Mouse (Mus musculus) T-helper 2 cell (primary cell): ENCODE results near the gene Med21.

ENCODE experiments used
- in situ Hi-C: fragments of 300-600 bp; cut with MboI, MseI; formaldehyde crosslinking; loops from one replicate; pipeline ENCODE4 v1.15.1; 2025; ENCODE audit warnings: high pct_unique_total_duplicates

Gene Med21

GRCm38 (mm10) chr6:146642276-146643183 lies at the start of gene Med21, which contains the start of gene Tm7sf3:
TSS of gene Med21 (plus strand) at chr6:146642547.
TSS of gene Tm7sf3 (minus strand) at chr6:146642824.
- in situ Hi-C loops = loop anchor here (5.0 kb wide), 1 partner anchor 65 kb away; the partner anchor contains the start of genes Fgfr1op2 and Ints13

GRCm38 (mm10) chr6:146602601-146603000 lies 39.7 kb upstream of the Med21 start:
- in situ Hi-C loops = no loop called here

GRCm38 (mm10) chr6:146603651-146604050 lies 38.7 kb upstream of the Med21 start:
- in situ Hi-C loops = no loop called here

GRCm38 (mm10) chr6:146611385-146611784 lies 31.0 kb upstream of the Med21 start:
- in situ Hi-C loops = no loop called here

DNA sequence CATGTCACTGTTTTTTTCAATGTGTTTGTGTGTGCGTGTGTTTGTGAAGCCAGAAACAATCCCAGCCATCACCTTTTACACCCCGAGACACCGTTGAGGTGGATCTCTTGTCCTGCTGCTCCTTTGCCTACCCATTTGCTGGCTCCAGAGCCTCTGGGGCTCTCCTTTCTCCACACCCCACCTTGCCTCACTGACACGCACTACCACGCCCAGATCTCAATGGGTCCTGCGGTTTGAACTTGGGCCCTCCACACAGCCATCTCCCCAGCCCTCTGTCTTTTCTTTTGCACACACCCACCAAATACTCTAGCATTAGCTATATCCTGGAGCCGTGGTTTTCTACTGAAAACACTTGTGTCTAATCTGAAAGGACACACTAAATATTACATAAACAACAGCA lies 30.4 kb upstream of the Med21 start:
- in situ Hi-C loops = no loop called here

DNA sequence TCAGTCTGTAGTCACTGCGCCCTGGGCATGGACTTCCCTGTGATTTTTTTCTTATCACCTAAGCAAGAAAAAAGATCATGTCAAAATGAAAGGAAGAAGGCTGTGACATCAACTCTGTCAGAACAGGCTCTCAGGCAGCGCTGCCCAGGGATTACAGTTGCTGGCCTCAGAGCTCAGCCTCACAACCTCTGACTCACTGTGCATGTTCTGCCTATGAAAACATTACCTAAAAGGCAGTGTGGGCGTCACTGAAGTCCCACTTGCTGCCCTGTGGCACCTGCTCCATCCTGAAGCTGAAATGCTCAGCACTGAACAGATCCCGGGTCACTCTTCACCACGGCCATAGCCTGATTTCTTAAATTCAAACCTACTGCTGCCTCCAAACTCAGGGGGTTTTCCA lies 29.6 kb upstream of the Med21 start:
- in situ Hi-C loops = no loop called here

GRCm38 (mm10) chr6:146613907-146614306 lies 28.4 kb upstream of the Med21 start:
- in situ Hi-C loops = no loop called here

GRCm38 (mm10) chr6:146614541-146614940 lies 27.8 kb upstream of the Med21 start:
- in situ Hi-C loops = no loop called here

DNA sequence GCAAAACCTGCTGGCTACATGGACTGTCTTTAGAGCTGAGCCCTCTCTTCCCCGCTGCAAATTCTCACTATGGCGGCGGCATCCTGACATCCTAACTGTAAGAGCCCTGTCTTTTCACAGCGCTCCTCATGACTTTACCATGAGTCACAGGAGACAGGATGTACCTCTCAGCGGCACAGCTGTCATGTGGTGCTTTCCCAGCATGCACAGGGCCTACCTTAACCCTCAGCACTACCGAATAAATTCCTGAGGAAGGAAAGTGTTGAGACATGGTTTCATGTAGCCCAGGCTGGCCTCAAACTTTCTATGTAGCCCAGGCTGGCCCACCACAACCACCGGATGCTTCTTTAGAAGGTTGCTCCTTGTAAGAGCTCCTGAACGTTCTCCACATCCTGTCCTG lies 26.5 kb upstream of the Med21 start:
- in situ Hi-C loops = no loop called here

DNA sequence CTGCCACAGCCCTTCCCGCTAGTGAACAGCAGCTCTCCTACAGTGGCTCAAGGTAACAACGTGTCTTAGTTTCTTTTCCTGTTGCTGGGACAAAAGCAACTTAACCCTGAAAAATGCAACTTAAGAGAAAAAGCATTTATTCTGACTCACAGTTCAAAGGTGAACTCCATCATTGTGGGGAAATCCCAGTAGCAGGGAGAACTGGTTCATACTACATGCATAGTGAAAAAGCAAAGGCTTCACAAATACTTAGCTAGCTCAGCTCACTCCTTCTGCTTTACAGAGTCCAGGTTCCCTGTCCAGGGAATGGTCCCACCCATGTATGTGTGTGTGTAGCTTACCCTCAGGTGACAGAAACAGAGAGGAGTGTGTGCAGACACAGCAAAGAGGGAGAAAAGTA lies 25.7 kb upstream of the Med21 start:
- in situ Hi-C loops = no loop called here

GRCm38 (mm10) chr6:146628123-146628522 lies 14.2 kb upstream of the Med21 start:
- in situ Hi-C loops = no loop called here

DNA sequence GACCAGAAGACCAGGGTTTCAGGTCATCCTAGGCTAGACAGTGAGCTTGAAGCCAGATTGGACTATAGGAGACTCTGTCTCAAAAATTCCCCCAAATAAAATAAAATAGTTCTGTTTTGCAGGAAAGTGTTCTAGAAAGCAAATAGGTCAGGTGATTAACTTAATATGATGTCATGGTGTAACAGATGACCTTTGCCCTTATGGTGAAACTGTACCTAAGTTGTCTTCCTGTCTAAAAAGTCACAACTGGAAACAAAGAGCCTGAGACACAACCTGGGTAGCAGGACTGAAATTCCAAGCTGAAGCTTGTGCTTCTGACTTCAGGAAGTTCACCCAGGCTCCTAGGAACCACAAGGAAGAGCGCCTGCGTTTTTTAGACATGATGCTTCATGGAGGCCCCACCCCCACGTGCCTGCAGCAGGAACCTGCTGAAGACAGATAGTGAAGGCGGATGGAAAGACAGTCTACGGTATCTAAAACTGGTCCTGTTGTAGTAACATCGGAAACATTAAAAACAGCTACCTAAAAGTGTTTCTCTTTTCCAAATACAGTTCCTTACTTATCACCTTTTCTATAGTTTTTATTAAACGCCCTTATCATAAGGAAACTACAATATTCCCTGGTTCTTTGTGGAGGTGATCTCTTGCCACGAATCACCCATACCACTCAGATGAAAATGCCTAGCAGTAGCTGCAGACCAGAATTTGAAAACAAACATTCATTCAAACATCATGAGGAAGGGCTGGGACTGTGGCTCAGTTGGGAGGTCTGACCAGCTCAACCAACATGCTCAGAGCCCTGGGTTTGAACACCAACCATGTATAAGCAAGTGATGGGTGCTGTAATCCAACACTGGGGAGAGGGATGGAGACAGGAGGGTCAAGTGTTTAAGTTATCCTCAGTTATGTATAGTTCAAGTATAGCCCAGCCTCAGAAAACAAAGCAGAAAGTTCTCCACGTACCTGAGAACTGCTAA lies 12.3 kb upstream of the Med21 start:
- in situ Hi-C loops = no loop called here

GRCm38 (mm10) chr6:146630961-146631360 lies 11.4 kb upstream of the Med21 start:
- in situ Hi-C loops = no loop called here

GRCm38 (mm10) chr6:146631847-146632246 lies 10.5 kb upstream of the Med21 start:
- in situ Hi-C loops = no loop called here

DNA sequence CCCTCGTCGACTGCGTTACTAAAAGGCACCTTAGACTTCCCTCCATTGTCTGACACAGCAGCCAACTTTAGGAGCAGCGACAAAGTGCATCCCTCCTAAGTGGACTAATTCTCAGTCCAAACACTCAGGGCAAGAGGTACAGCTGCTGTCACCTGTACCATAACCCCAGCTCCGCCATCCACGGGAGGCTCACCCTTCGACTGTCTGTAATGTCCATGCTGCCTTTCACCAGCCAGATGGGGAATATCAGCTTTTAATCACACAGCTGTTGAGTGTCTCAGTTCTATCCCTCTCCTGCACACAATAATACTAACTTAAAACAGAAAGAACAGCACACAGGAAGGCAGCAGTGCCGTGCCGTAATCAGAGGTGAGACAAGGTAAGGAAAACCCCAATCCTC lies 9.9 kb upstream of the Med21 start:
- in situ Hi-C loops = no loop called here

- in situ Hi-C loops = no loop called here
These were observed 9.2 kb upstream of the Med21 start for GRCm38 (mm10) chr6:146633097-146633496.

DNA sequence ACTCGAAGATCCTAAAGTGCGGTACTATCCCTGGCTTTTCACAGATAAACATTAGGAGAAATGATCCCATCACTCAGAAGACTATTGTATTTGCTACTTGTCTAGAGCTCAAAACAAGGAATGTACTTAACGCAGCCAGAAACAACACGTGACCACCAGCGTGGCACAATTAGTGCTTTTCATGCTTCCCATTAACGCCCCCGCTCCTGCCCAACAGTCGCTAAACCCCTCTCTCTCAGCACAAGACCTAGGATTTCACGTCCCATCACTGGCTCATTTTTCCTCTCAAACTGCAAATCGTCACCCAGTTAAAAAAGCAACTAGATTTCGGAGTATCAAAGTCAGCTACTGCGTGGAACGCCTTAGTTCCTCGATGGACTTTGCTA lies 8.7 kb upstream of the Med21 start:
- in situ Hi-C loops = no loop called here

DNA sequence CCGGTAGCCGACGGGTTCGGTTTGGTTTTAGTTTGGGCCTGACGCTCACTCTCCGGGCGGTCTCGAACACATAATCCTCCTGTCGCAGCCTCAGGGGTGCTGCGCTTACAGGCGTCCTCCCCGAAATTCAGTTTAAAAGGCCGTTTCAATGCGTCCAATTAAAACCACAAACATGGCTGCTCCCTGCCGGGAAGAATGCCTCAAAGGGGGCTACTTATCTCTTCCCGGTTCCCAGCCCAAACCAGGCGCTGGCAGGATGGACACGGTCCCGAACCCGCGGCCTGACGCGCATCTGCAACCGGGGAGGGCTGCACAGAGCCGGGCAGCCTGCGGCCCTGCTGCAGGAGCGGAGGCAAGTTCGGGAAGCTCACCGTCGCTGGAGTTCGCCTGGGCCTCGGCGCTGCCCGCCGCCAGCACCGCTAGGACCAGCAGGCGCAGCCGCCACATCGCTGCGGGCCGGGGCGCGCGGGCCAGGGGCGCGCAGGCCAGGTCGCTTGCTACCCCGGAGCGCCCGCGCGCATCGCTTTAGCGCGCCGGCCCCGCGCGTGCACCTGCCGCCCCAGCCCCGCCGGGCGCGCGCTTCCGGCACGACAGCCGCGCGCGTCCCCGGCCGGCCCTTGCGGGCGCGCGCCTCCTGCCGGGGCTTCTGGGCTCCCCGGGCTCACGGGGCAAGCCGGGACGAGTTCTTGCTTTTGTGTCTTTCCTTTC lies 8.2 kb upstream of the Med21 start:
- in situ Hi-C loops = no loop called here

GRCm38 (mm10) chr6:146634759-146635606 lies 7.4 kb upstream of the Med21 start:
- in situ Hi-C loops = no loop called here

GRCm38 (mm10) chr6:146636482-146636881 lies 5.9 kb upstream of the Med21 start:
- in situ Hi-C loops = no loop called here
